Mouse (Mus musculus) cerebellum, adult 2 months (tissue): ENCODE data around the gene Aplp1.

Experiments
- CTCF ChIP-seq: fragments of 200-500 bp; IDR thresholded peaks from 2 replicates; pipeline ENCODE4 v1.5.1; 2011; ENCODE audit warnings: low read depth, mild to moderate bottlenecking, control low read depth, low read length, moderate library complexity, borderline replicate concordance; ENCODE audit not compliant: insufficient read depth
- POLR2A ChIP-seq: fragments of 200-500 bp; IDR thresholded peaks from 2 replicates; pipeline ENCODE4 v1.6.1; 2011; ENCODE audit warnings: low read length, control low read depth, borderline replicate concordance; ENCODE audit not compliant: insufficient read depth

GRCm38 (mm10) chr7:30393631-30394030 is 51.7 kb downstream of the Aplp1 start:
- TF ChIP-seq CTCF (no peak), POLR2A (no peak)
